Mouse (Mus musculus): ENCODE measurements at regions not wholly inside any gene's neighbourhood (a gene's known extent, or its start where the extent isn't known, plus 50 kb on each side); places are given as distances from the start of the nearest gene placed in this dataset.

GRCm38 (mm10) chr7:124868133-124868603, 576.3 kb upstream of the Kdm8 start:
- peak; percentile 23 to 58 for DNase-seq

DNA sequence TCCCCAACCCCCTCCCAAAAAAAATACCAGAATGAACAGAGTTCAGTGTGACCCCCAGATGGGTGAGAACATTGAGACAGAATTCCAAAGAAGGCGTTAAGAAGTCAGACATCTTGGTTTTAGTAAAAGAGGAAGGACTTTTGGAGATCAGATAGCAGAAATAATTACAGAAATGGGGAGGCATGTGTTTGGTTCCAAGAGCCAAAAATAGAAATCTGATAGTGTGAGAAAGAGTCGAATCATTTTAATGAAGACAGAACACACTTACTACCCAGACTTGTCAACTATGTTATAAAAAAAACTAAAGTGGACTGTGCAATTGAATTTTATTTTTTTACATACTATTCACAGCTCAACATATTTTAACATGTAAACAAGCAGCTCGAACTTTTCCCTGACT, 575.9 kb upstream of the Kdm8 start:
- no peak for DNase-seq

DNA sequence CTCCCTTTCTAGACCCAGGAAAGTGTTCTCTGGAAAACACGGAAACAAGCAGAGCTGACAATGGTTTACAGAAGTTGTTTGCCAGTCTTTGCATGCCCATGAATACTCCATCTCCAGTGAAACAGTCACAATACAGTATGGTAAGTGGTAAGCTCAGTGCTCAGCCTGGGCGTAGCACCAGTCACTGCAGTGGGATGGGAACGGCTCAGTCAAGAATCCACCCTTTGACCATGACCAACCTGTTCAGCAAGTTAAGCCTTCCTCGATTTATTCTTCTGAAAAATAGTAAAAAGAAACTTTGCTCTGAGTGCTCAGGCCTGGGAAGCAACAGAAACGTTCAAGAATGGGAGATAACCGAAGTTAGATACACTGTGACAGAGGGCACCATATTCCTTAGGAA, 563.7 kb upstream of the Kdm8 start:
- no peak for DNase-seq

GRCm38 (mm10) chr7:124907233-124907632, 537.2 kb upstream of the Kdm8 start:
- no peak for DNase-seq

- DNase-seq = no peak
These were observed 536.7 kb upstream of the Kdm8 start for GRCm38 (mm10) chr7:124907662-124908296.

- no peak for DNase-seq
These were observed 530.4 kb upstream of the Kdm8 start for GRCm38 (mm10) chr7:124914061-124914460.

- no peak for DNase-seq
These were observed 530.0 kb upstream of the Kdm8 start for GRCm38 (mm10) chr7:124914479-124914878.

DNA sequence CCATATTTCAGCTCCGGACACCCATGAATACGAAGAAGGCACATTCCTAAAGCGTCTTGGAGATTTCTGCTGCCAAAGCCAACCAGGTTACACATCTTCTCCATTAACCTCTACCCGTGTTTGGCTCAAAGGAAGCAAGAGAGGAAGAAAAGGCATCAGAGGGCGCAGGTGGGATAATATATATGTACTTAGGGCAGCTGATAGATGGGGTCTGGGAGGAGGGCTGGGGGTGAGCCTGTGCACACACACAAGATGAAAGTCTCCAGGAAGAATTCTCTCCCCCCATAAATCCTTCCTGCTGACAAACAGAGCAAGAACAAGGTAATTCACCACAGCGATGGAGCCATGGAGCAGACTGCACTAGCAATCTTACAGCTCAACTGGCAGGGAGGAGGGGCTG, 529.5 kb upstream of the Kdm8 start:
- DNase-seq = no peak

DNA sequence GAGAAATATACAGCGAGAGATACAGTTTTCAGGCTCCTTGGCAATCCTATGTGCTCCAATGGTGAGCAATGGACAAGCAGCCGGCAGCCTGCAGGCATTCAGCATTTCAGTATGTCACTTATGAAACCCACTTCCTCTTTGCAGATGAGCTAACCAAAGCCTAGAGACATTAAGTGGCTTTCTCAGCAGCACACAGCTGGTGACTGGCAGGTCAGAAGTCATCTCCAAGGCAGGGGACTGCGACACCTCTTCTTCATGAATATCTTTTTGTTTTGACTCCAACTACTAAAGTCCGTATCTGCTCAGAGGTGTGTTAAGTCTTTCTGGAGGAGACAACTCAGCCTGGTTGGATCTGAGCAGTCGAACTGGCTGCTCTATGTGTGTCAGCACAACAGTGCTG, 528.8 kb upstream of the Kdm8 start:
- DNase-seq = no peak

DNA sequence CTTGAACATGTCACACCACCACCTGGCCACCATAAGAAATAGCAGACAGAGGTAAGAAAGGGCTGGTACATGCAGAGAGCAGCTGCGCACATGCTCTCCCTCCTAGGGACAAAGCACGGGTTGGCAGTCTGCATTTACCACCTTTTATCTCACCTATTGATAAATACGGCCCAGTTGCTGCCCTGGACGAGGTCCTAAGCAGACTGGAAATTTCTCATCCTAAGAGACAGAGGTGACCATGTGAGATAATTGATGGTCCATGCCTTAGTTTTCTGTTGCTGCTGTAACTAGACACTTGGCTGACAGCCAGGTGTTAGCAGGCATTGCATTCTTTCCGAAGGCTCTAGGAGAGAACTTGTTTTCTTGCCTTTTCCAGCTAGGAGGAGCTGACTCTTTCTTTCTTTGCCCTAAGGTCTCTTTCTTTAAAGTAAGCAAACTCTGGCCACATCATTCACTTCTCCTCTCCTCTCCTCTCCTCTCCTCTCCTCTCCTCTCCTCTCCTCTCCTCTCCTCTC, 526.8 kb upstream of the Kdm8 start:
- no peak for DNase-seq

DNA sequence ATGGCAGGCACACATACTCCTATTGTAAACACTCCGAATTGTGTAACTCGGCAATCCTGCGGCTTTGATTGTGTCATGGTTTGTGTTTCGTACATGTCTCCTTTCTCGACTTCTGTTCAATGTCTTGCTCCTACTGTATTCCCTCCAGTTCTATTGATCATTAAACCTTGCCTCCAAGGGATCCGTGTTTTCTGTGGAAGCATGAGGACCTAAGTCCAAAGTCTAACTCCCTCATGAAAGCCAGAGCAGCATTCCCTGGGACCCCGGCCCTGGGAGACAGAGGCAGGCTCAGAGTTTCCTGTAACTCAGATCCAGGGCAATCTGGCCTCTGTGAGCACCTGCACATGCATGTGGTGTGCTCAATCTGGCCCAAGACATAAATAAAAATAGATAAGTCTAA, 521.7 kb upstream of the Kdm8 start:
- no peak for DNase-seq

GRCm38 (mm10) chr7:124933573-124933972, 510.9 kb upstream of the Kdm8 start:
- DNase-seq = no peak

GRCm38 (mm10) chr7:124939357-124939756, 505.1 kb upstream of the Kdm8 start:
- DNase-seq = no peak

DNA sequence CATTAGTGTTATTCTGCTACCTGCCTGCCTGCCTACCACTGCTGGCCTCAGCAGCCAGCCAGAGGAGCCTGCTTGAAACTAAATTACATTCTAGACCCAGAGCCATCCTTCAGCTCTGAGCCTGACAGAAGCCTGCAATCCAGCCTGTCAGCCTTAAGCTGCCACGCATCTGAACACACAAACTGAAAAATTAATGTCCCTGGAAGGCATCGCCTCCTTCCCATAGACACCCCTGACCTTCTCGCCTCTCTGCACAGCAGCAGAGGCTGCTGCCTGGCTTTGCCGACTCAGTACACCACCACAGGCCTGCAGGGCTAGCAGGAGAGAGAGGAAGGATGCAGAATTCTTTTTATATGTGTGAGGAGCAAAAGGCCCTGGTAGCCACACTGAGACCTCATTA, 502.9 kb upstream of the Kdm8 start:
- DNase-seq = no peak

DNA sequence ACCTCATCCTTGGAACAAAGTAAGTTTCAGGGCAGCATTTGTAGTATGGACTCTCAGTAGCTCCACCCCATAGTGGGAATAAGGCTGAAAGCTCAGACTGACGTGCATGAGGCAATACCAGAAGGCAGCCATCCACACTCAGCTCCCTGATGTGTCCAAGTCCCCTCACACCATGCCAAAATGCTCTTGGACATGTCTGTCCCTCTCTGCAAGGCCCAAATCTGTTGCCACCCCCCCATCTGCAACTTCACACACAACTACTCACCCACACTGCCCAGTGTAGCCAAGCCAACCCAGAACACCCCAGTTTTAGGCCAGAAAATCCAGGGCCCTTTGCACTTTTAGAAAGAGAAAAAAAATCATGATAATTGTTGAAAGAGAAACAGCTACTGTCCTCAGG, 498.1 kb upstream of the Kdm8 start:
- no peak for DNase-seq

DNA sequence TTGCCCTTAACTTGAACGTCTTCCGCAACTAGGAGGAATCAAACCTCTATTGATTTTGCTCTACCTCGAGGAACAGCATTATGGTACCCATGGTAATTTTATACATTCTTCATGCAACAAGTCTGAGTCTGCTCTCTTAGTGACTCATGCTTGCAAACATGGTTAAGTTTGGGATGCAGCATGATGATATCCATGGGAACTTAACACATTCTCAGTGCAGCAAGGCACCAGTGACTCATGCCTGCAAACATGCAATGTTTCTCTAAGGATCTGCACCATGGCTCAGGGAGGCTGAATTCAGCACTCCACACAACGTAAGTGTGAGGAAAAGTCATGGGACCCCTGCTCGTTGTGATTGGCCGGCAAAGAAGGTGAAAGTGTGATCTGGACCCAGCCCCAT, 487.1 kb upstream of the Kdm8 start:
- DNase-seq = no peak

DNA sequence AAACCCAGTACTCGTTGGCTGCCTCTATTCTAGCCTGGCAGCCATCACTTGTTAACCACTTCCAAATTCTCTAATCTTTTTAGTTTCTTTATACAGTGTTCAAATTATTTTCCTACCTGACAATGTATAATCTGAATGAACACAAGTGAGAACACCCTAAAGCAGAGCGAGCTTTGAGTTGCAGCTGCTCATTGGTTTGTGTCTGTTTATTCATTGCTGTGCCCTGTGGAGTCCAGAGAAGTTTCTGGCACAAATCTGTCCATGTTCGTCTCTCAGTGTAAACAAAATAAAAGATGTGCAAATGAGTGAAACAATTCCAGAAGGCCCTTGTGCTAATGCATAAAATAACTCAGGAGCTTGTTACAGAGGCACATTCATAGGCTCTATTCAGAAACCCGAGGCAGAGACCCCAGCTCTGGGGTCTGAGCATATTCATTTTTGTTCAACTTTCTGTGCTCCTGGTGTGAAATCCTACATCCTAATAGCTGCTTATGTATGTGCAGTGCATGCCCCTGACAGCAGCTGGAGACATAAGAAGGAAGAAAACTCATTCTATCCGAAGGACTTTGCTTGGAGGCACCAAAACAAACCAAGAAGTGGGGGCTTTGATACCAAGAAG, 469.5 kb upstream of the Kdm8 start:
- DNase-seq = no peak

DNA sequence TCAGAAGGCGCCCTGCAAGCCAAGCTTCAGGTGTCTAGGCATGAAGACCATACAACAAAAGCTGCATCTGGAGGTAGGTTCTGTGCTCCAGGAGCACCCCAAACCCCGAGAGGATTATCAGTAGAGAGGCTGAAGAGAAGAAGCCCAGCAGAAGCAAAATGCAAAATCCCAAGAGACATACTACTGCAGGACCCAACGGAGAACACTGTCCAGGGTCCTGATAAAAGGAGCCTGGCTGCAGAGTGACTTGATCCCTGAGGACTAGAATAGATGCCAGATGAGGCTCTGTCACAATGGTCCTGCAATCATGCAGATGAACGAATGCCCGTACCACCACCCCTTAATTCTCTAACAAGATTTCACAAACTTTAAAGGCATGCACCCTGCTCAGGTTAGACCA, 455.0 kb upstream of the Kdm8 start:
- DNase-seq = no peak

GRCm38 (mm10) chr7:124990695-124991094, 453.8 kb upstream of the Kdm8 start:
- peak in 1 of 2 experiments; percentile 3 for DNase-seq

DNA sequence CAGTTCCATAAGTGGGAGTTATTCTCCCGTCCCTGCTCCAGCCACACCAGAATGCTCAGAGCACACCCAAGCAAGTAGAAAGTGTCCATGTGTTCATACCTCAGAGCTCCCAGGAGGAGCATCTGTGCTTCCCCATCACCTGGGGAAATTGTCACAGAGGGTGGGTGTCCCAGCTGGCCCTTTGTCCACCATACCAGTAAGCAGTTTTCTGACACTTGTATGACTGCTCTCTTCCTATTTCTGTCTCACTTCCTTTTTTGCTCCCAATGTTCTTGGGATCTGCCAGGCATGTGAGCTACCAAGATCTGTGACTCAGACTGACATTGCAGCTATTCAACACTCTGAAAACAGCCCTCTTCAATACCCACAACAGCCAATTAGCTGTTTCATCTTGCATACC, 447.9 kb upstream of the Kdm8 start:
- no peak for DNase-seq

DNA sequence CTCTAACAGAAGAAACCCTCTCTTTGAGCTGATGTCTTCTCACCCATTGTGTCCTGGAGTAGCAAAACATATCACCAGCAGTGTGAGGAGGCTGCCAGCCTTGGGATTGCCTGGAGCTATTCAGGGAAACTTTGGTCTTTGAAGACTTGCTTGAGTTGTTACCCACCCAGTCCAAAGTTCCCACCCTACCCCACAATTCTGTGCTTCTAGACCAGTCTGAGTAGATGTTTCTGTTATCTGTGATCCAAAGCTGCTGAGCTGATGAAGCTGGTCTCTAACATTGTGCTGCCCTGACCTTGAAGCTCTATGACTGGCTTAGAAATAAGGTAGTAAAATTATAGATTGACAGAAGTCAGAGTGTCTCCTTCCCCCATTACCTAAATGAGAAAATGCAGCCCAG, 443.8 kb upstream of the Kdm8 start:
- no peak for DNase-seq

- no peak for DNase-seq
These were observed 438.8 kb upstream of the Kdm8 start for GRCm38 (mm10) chr7:125005638-125006037.

DNA sequence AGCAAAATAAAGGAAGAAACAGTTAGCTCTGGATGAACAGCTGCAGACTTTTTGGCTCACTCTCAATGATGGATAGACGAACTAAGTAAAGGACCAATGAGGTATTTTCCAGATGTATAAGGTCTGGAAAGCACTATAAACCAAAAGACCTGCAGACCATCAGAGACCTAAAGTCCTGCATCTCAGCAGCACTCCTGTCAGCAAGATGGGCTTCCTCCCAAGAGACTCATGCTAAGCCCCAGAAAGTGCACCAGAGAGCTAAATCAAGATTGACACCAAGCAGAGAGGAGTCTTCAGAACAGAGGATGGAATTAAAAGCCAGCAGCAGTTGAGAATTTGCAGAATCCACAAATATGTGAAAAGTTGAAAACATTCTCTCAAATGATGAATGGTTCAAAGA, 425.2 kb upstream of the Kdm8 start:
- DNase-seq = no peak

- no peak for DNase-seq
These were observed 419.5 kb upstream of the Kdm8 start for GRCm38 (mm10) chr7:125024944-125025343.

DNA sequence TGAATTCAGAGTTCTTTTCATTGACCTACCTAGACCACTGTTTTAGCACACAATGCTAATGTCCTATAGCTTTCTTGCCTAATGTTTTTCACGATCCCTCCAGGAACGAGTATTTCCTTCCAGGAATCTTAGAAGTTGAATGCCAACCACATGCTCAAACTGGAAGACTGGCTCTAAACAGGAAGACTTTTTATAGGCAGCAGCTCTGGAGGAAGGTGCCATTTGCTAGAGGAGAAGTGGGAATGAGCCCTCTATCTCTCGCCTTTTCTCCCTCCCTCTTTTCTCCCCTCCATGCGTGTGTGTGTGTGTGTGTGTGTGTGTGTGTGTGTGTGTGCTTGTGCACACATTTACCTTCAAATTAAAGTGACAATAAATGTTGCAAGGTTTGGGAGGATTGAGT, 410.7 kb upstream of the Kdm8 start:
- DNase-seq = no peak
